Mouse (Mus musculus) MEL (cell line): ENCODE data around the gene Cma1. TPM values are rescaled to one million over a fixed set of nuclear protein-coding genes. Genes with fewer than 3 reads are reported as not detected.
A peak's percentile ranks its signal among the peaks of the same experiment; 100 is the strongest.

Source experiments
- DNase-seq: peaks from one replicate; pipeline ENCODE4 v3.0.0; 2011; ENCODE audit warnings: low read depth, low spot score
- H3K27ac ChIP-seq: 2 replicates; pipeline ENCODE4 v1.5.1; 2012; ENCODE audit warnings: low read depth, mild to moderate bottlenecking, control low read depth, low read length, moderate library complexity; ENCODE audit not compliant: control insufficient read depth
- H3K27me3 ChIP-seq, 2 experiments: fragments of 150-350 bp in 1 of 2; sonication (generic) in 1 of 2; 2 replicates each; pipeline ENCODE4 v1.6.1; 2012; ENCODE audit warnings: low read length in 2 of 2, mild to moderate bottlenecking in 2 of 2, improper control_type of control experiment in 1 of 2, moderate library complexity in 1 of 2; ENCODE audit not compliant: insufficient read depth in 2 of 2, control insufficient read depth in 1 of 2
- H3K36me3 ChIP-seq, 2 experiments: 2 replicates each; pipeline ENCODE4 v1.6.1; 2012 to 2014; ENCODE audit warnings: low read length in 2 of 2, improper control_type of control experiment in 1 of 2, inconsistent platforms in 1 of 2, mild to moderate bottlenecking in 1 of 2; ENCODE audit not compliant: insufficient read depth in 2 of 2, control insufficient read depth in 1 of 2
- H3K4me1 ChIP-seq, 2 experiments: fragments of 150-350 bp in 1 of 2; sonication (generic) in 1 of 2; 2 replicates each; pipeline ENCODE4 v1.6.1; 2012; ENCODE audit warnings: low read length in 2 of 2, improper control_type of control experiment in 1 of 2, mild to moderate bottlenecking in 1 of 2; ENCODE audit not compliant: insufficient read depth in 2 of 2, control insufficient read depth in 1 of 2
- H3K4me3 ChIP-seq, 2 experiments: fragments of 150-350 bp in 1 of 2; sonication (generic) in 1 of 2; 2 replicates each; pipeline ENCODE4 v1.5.1; 2012; ENCODE audit warnings: low read depth in 2 of 2, low read length in 2 of 2, mild to moderate bottlenecking in 2 of 2, moderate library complexity in 2 of 2, control low read depth in 1 of 2, improper control_type of control experiment in 1 of 2; ENCODE audit not compliant: control insufficient read depth in 1 of 2, insufficient read depth in 1 of 2
- H3K79me2 ChIP-seq: 2 replicates; pipeline ENCODE4 v1.6.1; 2012; ENCODE audit warnings: mild to moderate bottlenecking, low read length, moderate library complexity; ENCODE audit not compliant: control insufficient read depth, poor library complexity, insufficient read depth
- H3K9ac ChIP-seq: 2 replicates; pipeline ENCODE4 v1.6.1; 2012; ENCODE audit warnings: low read depth, mild to moderate bottlenecking, control low read depth, low read length, moderate library complexity; ENCODE audit not compliant: control insufficient read depth, poor library complexity, severe bottlenecking
- H3K9me3 ChIP-seq: fragments of 150-350 bp; sonication (generic); replicated peaks from 2 replicates; pipeline ENCODE4 v1.6.1; 2012; ENCODE audit warnings: mild to moderate bottlenecking, low read length, improper control_type of control experiment, moderate library complexity; ENCODE audit not compliant: insufficient read depth
- BHLHE40 ChIP-seq: IDR thresholded peaks from 2 replicates; pipeline ENCODE4 v1.6.1; 2012; ENCODE audit warnings: low read depth, mild to moderate bottlenecking, inconsistent platforms, low read length, improper control_type of control experiment, borderline replicate concordance
- CTCF ChIP-seq, 3 experiments: IDR thresholded peaks in 2 of 3; conservative IDR thresholded peaks in 1 of 3; 2 replicates each; pipeline ENCODE4 v1.5.1; 2011 to 2012; ENCODE audit warnings: low read length in 3 of 3, low read depth in 2 of 3, mild to moderate bottlenecking in 2 of 3, improper control_type of control experiment in 1 of 3, inconsistent platforms in 1 of 3, mixed read lengths in 1 of 3, moderate library complexity in 1 of 3; ENCODE audit not compliant: control insufficient read depth in 1 of 3, insufficient read depth in 1 of 3, poor library complexity in 1 of 3, severe bottlenecking in 1 of 3
- E2F4 ChIP-seq: IDR thresholded peaks from 2 replicates; pipeline ENCODE4 v1.6.1; 2011; ENCODE audit warnings: low read depth, low read length, improper control_type of control experiment, borderline replicate concordance
- ELF1 ChIP-seq: IDR thresholded peaks from 2 replicates; pipeline ENCODE4 v1.6.1; 2014; ENCODE audit warnings: low read depth, mild to moderate bottlenecking, inconsistent platforms, low read length, improper control_type of control experiment, moderate library complexity
- HCFC1 ChIP-seq: IDR thresholded peaks from 2 replicates; pipeline ENCODE4 v1.6.1; 2012; ENCODE audit warnings: low read depth, mild to moderate bottlenecking, inconsistent platforms, low read length, improper control_type of control experiment, moderate library complexity
- JUND ChIP-seq: IDR thresholded peaks from 2 replicates; pipeline ENCODE4 v1.6.1; 2011; ENCODE audit warnings: low read depth, mild to moderate bottlenecking, improper control_type of control experiment, low read length
- KAT2A ChIP-seq: conservative IDR thresholded peaks from 2 replicates; pipeline ENCODE4 v1.6.1; 2012; ENCODE audit warnings: low read depth, low read length, improper control_type of control experiment, inconsistent platforms
- MAX ChIP-seq: IDR thresholded peaks from 2 replicates; pipeline ENCODE4 v1.6.1; 2011; ENCODE audit warnings: low read length, improper control_type of control experiment
- MXI1 ChIP-seq: IDR thresholded peaks from 2 replicates; pipeline ENCODE4 v1.6.1; 2011; ENCODE audit warnings: mild to moderate bottlenecking, low read depth, low read length, improper control_type of control experiment
- MYC ChIP-seq: IDR thresholded peaks from 2 replicates; pipeline ENCODE4 v1.6.1; 2011; ENCODE audit warnings: low read depth, mild to moderate bottlenecking, low read length, improper control_type of control experiment, moderate library complexity
- NRF1 ChIP-seq: IDR thresholded peaks from 2 replicates; pipeline ENCODE4 v1.6.1; 2014; ENCODE audit warnings: low read depth, mild to moderate bottlenecking, inconsistent platforms, low read length, improper control_type of control experiment, moderate library complexity; ENCODE audit not compliant: poor library complexity, insufficient read depth, severe bottlenecking
- POLR2AphosphoS5 ChIP-seq: IDR thresholded peaks from 2 replicates; pipeline ENCODE4 v1.6.1; 2012; ENCODE audit warnings: low read depth, borderline replicate concordance, mild to moderate bottlenecking, inconsistent platforms, low read length, moderate library complexity, mixed read lengths
- RAD21 ChIP-seq: IDR thresholded peaks from 2 replicates; pipeline ENCODE4 v1.6.1; 2011; ENCODE audit warnings: mild to moderate bottlenecking, low read depth, low read length, improper control_type of control experiment
- RCOR1 ChIP-seq: IDR thresholded peaks from 2 replicates; pipeline ENCODE4 v1.6.1; 2012; ENCODE audit warnings: low read depth, mild to moderate bottlenecking, inconsistent platforms, low read length, improper control_type of control experiment
- SIN3A ChIP-seq: IDR thresholded peaks from 2 replicates; pipeline ENCODE4 v1.6.1; 2012; ENCODE audit warnings: low read length, improper control_type of control experiment, inconsistent platforms
- SMC3 ChIP-seq: IDR thresholded peaks from 2 replicates; pipeline ENCODE4 v1.6.1; 2011; ENCODE audit warnings: low read depth, low read length, improper control_type of control experiment
- TAL1 ChIP-seq: IDR thresholded peaks from 2 replicates; pipeline ENCODE4 v1.6.1; 2012; ENCODE audit warnings: mild to moderate bottlenecking, inconsistent platforms, low read length, moderate library complexity, mixed read lengths
- TBP ChIP-seq: IDR thresholded peaks from 2 replicates; pipeline ENCODE4 v1.8.0; 2011; ENCODE audit warnings: low read depth, low read length, improper control_type of control experiment
- TCF12 ChIP-seq: IDR thresholded peaks from 2 replicates; pipeline ENCODE4 v1.6.1; 2014; ENCODE audit warnings: low read depth, mild to moderate bottlenecking, inconsistent platforms, low read length, improper control_type of control experiment, moderate library complexity
- UBTF ChIP-seq: IDR thresholded peaks from 2 replicates; pipeline ENCODE4 v1.6.1; 2012; ENCODE audit warnings: low read depth, mild to moderate bottlenecking, inconsistent platforms, low read length, improper control_type of control experiment, moderate library complexity, borderline replicate concordance; ENCODE audit not compliant: insufficient read depth
- USF2 ChIP-seq, 2 experiments: IDR thresholded peaks; 2 replicates each; pipeline ENCODE4 v1.6.1; 2011 to 2012; ENCODE audit warnings: improper control_type of control experiment in 2 of 2, low read length in 2 of 2, borderline replicate concordance in 1 of 2, inconsistent platforms in 1 of 2, low read depth in 1 of 2, mild to moderate bottlenecking in 1 of 2; ENCODE audit not compliant: insufficient read depth in 1 of 2
- ZC3H11A ChIP-seq: IDR thresholded peaks from 2 replicates; pipeline ENCODE4 v1.6.1; 2012; ENCODE audit warnings: low read depth, mild to moderate bottlenecking, inconsistent platforms, low read length, improper control_type of control experiment
- polyA plus RNA-seq, 2 experiments: library from polyadenylated mRNA; stranded (reverse) in 1 of 2; unstranded in 1 of 2; fragments of >175 nt in 1 of 2; fragments of >200 nt in 1 of 2; gene quantifications; 2 replicates each; pipeline versions ENCODE4 v1.2.1 to v1.2.4; 2012; ENCODE audit warnings: low replicate concordance in 2 of 2, low read depth in 1 of 2; ENCODE audit not compliant: insufficient read length in 2 of 2, insufficient read depth in 1 of 2, missing spikeins in 1 of 2
- total RNA-seq: library from RNA; depleted of rRNA; stranded (reverse); fragments of 300-350 nt; gene quantifications from 2 replicates; pipeline ENCODE4 v1.2.3, GENCODE M21; 2012

Gene Cma1
- total and polyA plus RNA-seq, 3 experiments = 0.13 to 0.19 TPM; not detected in 1

- TF ChIP-seq CTCF (IDR thresholded peaks at IDR 0.05 in 2 of 3, conservative IDR thresholded peaks at IDR 0.05 in 1 of 3; ENCODE audit: control insufficient read depth in 1 of 3, insufficient read depth in 1 of 3, low read depth in 2 of 3, low read length in 3 of 3, poor library complexity in 1 of 3, severe bottlenecking in 1 of 3) (no peak), UBTF (no peak), HCFC1 (peak; percentile 66), ELF1 (peak; percentile 35; the same call in 1 of the 2 replicates), USF2 (IDR thresholded peaks at IDR 0.05; ENCODE audit: borderline replicate concordance in 1 of 2, insufficient read depth in 1 of 2, low read depth in 1 of 2, low read length in 2 of 2) (no peak), E2F4 (no peak), TCF12 (peak; percentile 90), RAD21 (no peak), JUND (peak; percentile 92; the same call in 1 of the 2 replicates), SMC3 (no peak), RCOR1 (no peak; the same call in none of the 2 replicates)
Observed at GRCm38 (mm10) chr14:55922475-55923232, 21.8 kb downstream of the Cma1 start (continued).

GRCm38 (mm10) chr14:55918240-55919082 is 26.0 kb downstream of the Cma1 start:
- H3K27ac ChIP-seq = no peak overlapping the region
- H3K36me3 ChIP-seq = peaks cover 0 to 7% of the 10 kb centered on the region in 2 experiments; a peak in 2 of 4 replicates
- peaks cover 5 to 12% of the 10 kb centered on the region in 2 experiments; a peak in 3 of 4 replicates for H3K4me1 ChIP-seq
- H3K79me2 ChIP-seq = no peaks in the 10 kb centered on the region
- no peak for TF ChIP-seq TAL1
- TF ChIP-seq RAD21 = peak; percentile 98
- TF ChIP-seq SIN3A = peak; percentile 75
- TF ChIP-seq MYC = peak; percentile 60; the same call in 1 of the 2 replicates
- TF ChIP-seq ZC3H11A = peak; percentile 92
- TF ChIP-seq SMC3 = peak; percentile 90
- TF ChIP-seq MXI1 = peak; percentile 32; the same call in 1 of the 2 replicates
- 0 out of 2 replicates have a peak, but pooled peaks have one; percentile 27 for TF ChIP-seq MAX
- no peak for TF ChIP-seq NRF1
- TF ChIP-seq TBP = 0 out of 2 replicates have a peak, but pooled peaks have one; percentile 25
- no peak for TF ChIP-seq POLR2AphosphoS5
- peak; percentile 59 to 98 (median 91) for TF ChIP-seq CTCF (IDR thresholded peaks at IDR 0.05 in 2 of 3, conservative IDR thresholded peaks at IDR 0.05 in 1 of 3; ENCODE audit: control insufficient read depth in 1 of 3, insufficient read depth in 1 of 3, low read depth in 2 of 3, low read length in 3 of 3, poor library complexity in 1 of 3, severe bottlenecking in 1 of 3)
- peak; percentile 30; the same call in 1 of the 2 replicates for TF ChIP-seq BHLHE40
- TF ChIP-seq HCFC1 = peak; percentile 33; the same call in 1 of the 2 replicates
- no peak for TF ChIP-seq KAT2A
- no peak overlapping the region for H3K9ac ChIP-seq
- no peak overlapping the region for H3K4me3 ChIP-seq
- peak; percentile 92 for DNase-seq
- H3K9me3 ChIP-seq = no peaks in the 10 kb centered on the region
- H3K27me3 ChIP-seq = peaks cover 0 to 21% of the 10 kb centered on the region in 2 experiments; a peak in 2 of 4 replicates
